Mouse (Mus musculus): Measurements from ENCODE around the gene Rtl8b.
"Not testable (repeated sequence)": the region's sequence is repeated elsewhere in the genome, so short reads cannot be mapped to it uniquely, and the experiment has no call there.

GRCm38 (mm10) chrX:53684676-53685075 lies 14.5 kb upstream of the Rtl8b start:
- not testable (repeated sequence) for TF ChIP-seq CTCF (IDR thresholded peaks at IDR 0.05; ENCODE audit: low read depth); EP300 (optimal IDR thresholded peaks at IDR 0.05)

All from stomach, postnatal 0 days (tissue).